Mouse (Mus musculus) frontal cortex, postnatal 10 days (tissue): ENCODE measurements around the gene Bglap.

Source experiments
- DNase-seq, 2 experiments: peaks; one replicate each; pipeline ENCODE4 v3.0.0; 2022; ENCODE audit warnings: low spot score in 2 of 2, mixed read lengths in 1 of 2

Gene Bglap

DNA sequence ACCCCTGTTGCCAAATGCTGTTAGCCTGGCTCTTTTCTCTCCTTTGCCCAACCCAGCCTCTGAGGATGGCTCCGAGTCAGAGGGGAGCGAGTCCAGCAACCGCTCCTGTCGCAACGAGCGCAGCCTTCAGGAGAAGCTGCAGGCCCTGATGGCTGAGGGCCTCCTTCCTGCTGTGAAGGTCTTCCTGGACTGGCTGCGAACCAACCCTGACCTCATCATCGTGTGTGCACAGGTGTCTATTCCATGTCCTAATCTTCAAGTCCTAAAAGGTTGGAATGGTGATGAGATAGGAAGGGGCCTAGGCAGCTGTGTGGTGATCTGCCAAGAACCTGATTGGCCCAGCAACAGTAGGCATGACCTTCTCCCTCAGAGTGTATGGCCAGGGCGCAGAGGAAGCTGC, 31.4 kb downstream of the Bglap start:
- no peak for DNase-seq

GRCm38 (mm10) chr3:88350732-88351131, 33.5 kb downstream of the Bglap start:
- no peak for DNase-seq

GRCm38 (mm10) chr3:88339006-88339405, 45.3 kb downstream of the Bglap start:
- no peak for DNase-seq

- DNase-seq = no peak
Measured at GRCm38 (mm10) chr3:88338316-88338715, 45.9 kb downstream of the Bglap start.

DNA sequence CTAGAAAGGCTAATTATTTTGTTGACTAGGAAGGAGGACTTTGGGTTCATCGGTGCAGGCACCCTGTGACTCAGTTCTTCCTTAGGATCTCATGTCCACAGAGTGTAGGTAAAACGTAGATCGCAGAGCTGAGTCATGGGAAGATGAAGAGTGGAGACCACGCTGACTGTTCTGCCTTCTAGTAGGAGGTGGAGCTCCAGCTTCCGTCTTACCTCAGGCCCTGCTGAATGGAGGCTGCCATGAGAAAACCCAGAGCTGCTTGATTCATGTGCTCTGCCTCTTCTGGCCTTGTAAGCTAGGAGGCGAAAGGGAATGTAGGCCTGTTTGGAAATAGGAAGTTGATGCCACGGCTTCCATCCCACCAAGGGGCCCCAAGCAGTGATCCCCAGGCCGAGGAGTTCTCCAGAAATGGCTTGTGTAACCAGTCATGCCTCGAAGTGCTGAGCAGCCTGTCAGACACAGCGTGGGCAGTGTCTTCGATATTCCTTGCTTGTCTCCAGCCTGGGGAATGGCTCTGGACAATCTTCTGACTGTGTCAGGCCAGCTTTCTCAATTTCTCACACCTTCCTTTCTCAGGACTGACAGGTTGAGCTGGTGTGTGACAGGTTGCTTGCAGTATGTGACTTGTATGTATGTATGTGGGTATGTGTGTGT, 46.8 kb downstream of the Bglap start:
- no peak for DNase-seq

DNA sequence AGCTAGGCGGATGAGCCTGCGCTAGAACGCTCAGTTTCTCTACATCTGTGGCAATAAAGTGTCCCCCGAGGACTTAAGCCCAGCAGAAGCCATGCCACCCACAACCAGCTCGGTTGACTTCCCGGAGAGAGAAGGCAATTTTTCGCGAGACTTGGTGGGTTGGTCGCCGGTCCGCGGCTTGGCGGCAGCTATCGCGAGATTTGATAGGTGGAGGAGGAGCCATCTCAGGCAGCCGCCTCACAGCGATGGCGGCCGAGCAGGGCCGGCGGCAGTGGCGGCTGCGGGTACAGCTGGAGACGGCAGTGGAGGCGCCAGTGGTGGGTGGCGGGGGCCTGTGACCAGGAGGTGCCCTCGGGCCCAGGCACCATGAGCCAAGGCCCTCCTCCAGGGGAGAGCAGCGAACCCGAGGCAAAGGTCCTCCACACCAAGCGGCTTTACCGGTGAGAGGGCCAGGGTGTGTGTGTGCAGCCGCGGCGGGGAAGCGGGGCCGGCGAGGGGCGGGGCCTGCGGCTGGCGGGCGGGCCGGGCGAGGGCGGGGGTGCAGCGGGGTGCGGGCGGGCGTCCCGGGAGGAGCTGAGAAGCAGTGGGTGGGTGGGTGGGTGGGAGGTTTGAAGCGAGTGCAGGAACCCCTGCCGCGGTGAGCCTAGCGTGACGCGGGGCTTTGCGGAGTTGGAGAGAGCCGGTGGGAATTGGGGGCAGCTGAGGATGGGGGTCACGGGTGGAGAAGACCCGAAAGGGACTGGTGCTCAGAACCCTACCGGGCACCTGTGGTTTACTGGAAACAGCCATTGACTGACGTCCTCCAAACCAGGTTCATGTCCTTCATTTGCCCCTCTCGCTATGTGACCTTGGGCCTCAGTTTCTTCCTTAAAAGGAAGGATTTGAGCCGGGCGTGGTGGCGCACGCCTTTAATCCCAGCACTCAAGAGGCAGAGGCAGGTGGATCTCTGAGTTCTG, 47.9 kb downstream of the Bglap start, which contains the start of the genes Tmem79 and Smg5:
TSS of gene Tmem79 (minus strand) at position 91 of the 956 bp plus-strand sequence.
TSS of gene Smg5 (plus strand) at position 203 of the 956 bp plus-strand sequence.
- DNase-seq = peak; percentile 91 to 95

- DNase-seq = no peak
Measured at GRCm38 (mm10) chr3:88335436-88336053, 48.7 kb downstream of the Bglap start.

GRCm38 (mm10) chr3:88334902-88335435, 49.3 kb downstream of the Bglap start:
- no peak for DNase-seq

DNA sequence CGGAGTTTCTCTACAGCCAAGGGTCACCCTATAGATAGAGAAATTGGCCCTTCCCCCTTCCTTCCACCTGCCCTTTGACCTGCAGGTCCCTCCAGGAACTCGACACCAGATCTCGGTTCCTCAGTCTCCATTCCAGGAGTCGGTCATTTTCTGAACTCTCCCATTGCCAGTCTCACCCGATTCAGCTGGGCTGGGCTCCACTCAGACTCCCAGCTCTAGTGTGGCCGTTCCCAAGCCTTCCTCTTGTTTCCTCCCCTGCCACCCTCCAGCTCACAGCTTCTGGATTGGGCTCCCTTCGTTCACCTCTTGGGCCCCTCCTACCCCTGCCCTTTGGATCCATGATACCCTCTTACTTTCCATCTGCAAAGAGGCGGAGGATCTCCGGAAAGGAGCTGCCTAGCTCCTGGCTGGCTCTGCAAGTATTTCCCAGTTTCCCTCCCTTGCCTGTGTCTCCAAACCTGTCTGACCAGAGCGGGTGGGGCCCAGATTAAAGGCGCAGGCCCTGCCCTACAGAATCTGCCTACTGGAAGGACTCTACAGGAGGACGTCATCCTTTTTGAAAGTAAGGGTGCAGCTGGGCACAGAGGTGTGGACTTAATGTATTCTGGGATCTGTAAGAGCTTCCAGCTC, 50.1 kb downstream of the Bglap start:
- DNase-seq = no peak
